Mouse (Mus musculus): Measurements from ENCODE around the gene Endog. TPM values are rescaled to one million over a fixed set of nuclear protein-coding genes. Genes with fewer than 3 reads are reported as not detected.
"Not testable (repeated sequence)": the region's sequence is repeated elsewhere in the genome, so short reads cannot be mapped to it uniquely, and the experiment has no call there.

The Endog gene
- total and polyA plus RNA-seq, 3 experiments = 90.6 to 119 (median 93.3) TPM

DNA sequence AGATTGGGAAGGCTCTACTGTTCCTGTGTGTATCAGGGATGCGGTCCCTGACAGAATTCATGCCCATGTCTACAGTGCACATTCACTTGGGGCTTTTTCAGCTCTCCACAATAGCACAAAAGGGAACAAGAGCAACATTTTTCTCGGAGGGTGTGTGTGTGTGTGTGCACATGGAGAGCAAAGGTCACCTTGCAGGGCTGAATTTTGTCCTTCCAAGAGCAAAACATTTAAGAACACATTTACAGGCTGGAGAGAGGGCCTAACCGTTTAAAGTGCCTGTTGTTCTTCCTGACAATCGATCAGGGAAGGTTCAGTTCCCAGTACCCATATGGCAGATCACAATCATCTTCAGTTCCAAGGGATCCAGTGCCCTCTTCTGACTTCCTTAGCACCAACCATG, 41.1 kb upstream of the Endog start:
- TF ChIP-seq POLR2A (IDR thresholded peaks at IDR 0.05; ENCODE audit: insufficient read depth, low read depth, low read length) = no peak
- no peak for TF ChIP-seq EP300 (IDR thresholded peaks at IDR 0.05; ENCODE audit: insufficient read depth, low read depth, low read length)
- TF ChIP-seq CTCF (IDR thresholded peaks at IDR 0.05) = no peak
- H3K4me3 ChIP-seq = no peak overlapping the region
- H3K27ac ChIP-seq = no peak overlapping the region
- H3K36me3 ChIP-seq (ENCODE audit: control insufficient read depth, insufficient read depth, low read length) = peaks cover 2% of the 10 kb centered on the region; the same call in 1 of the 2 replicates
- no peaks in the 10 kb centered on the region for H3K79me2 ChIP-seq (replicated peaks; ENCODE audit: control insufficient read depth, insufficient read depth, low read length)
- H3K4me1 ChIP-seq (ENCODE audit: control insufficient read depth, insufficient read depth, low read length) = peaks cover 4% of the 10 kb centered on the region
- intact Hi-C loops (cut with DNase I) = loop anchor here (5.0 kb wide), 1 partner anchor 157 kb away; the partner anchor contains the start of genes Dolk and Nup188
- no peaks in the 10 kb centered on the region for H3K27me3 ChIP-seq (ENCODE audit: control insufficient read depth, insufficient read depth, low read length)
- DNase-seq = no peak
- no peak overlapping the region for H3K9ac ChIP-seq (ENCODE audit: low read depth, low read length)
- 78% methylated on average over 4 of the region's 4 CpGs for WGBS

DNA sequence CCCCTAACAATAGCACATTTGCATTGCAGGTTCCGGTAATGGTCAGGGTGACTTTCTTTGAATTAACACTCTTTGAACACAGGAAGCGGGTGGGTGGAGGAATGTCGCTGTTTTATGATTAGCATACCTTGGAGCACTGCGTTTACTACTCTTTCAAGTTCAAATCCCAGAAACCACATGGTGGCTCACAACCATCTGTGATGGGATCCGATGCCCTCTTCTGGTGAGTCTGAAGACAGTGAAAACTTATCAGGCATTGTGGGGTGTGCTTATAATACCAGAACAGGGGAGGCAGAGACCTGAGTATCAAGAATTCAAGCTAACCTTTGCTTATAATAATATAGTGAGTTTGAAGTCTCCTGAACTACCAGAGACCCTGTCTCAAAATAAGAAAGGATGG, 40.1 kb upstream of the Endog start:
- not testable (repeated sequence) for H3K27ac ChIP-seq; DNase-seq; H3K9ac ChIP-seq (ENCODE audit: low read depth, low read length); H3K27me3 ChIP-seq (ENCODE audit: control insufficient read depth, insufficient read depth, low read length); H3K79me2 ChIP-seq (replicated peaks; ENCODE audit: control insufficient read depth, insufficient read depth, low read length); H3K4me1 ChIP-seq (ENCODE audit: control insufficient read depth, insufficient read depth, low read length); H3K36me3 ChIP-seq (ENCODE audit: control insufficient read depth, insufficient read depth, low read length); H3K4me3 ChIP-seq
- 0 out of 2 replicates have a peak, but pooled peaks have one; percentile 3 for TF ChIP-seq CTCF (IDR thresholded peaks at IDR 0.05)
- intact Hi-C loops (cut with DNase I) = loop anchor here (5.0 kb wide), 1 partner anchor 156 kb away; the partner anchor contains the start of genes Dolk and Nup188
- WGBS = 48% methylated on average over 5 of the region's 5 CpGs

DNA sequence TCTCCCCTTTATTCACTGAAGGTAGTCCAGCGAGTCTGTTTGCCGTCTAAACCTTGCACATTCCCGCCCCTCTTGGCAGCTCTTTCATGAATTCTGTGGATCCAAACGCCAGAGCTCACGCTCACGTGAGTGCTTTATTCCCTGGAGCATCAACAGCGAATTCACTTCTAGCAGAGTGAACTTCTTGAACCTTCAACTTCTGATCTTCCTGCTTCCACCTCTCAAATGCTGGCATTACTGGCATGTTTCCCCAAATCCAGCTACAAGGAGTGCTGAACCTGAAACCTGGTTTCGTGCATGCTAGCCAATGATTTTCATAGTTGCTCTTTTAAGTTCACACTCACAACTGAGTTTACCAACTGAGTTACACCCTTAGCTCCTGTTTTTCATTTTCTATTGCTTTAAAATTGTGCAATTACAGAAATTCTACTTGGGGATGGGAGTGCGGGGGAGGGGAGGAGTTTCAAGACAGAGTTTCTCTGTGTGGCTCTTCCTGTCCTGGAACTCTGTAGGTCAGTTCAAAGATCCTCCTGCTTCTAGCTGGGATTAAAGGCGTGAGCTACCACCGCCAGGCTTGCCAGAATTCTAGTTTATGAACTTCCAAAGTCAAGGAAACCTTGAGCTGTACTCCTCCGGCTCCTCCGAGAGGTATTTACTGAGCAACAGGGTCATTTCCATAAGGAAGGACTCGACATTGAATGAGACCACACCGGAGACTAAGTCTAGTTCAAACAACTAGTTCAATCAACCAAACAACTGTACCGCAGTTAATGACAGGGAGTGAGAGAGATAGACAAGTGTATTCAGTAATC, 38.3 kb upstream of the Endog start:
- Histone ChIP-seq H3K27ac (peak overlapping the region; percentile 91), H3K9ac (ENCODE audit: low read depth, low read length) (peak overlapping the region; percentile 60), H3K36me3 (ENCODE audit: control insufficient read depth, insufficient read depth, low read length) (peaks cover 2% of the 10 kb centered on the region; the same call in 1 of the 2 replicates), H3K79me2 (replicated peaks; ENCODE audit: control insufficient read depth, insufficient read depth, low read length) (no peaks in the 10 kb centered on the region), H3K4me3 (peak overlapping the region; percentile 96), H3K27me3 (ENCODE audit: control insufficient read depth, insufficient read depth, low read length) (no peaks in the 10 kb centered on the region), H3K4me1 (ENCODE audit: control insufficient read depth, insufficient read depth, low read length) (peaks cover 5% of the 10 kb centered on the region)
- DNase-seq = peak; percentile 57 to 61
- intact Hi-C loops (cut with DNase I) = loop anchor here (5.0 kb wide), 1 partner anchor 154 kb away; the partner anchor contains the start of genes Dolk and Nup188
- 3% methylated on average over 16 of the region's 16 CpGs for WGBS
- TF ChIP-seq EP300 (IDR thresholded peaks at IDR 0.05; ENCODE audit: insufficient read depth, low read depth, low read length) = no peak
- no peak; the same call in 1 of the 2 replicates for TF ChIP-seq POLR2A (IDR thresholded peaks at IDR 0.05; ENCODE audit: insufficient read depth, low read depth, low read length)

DNA sequence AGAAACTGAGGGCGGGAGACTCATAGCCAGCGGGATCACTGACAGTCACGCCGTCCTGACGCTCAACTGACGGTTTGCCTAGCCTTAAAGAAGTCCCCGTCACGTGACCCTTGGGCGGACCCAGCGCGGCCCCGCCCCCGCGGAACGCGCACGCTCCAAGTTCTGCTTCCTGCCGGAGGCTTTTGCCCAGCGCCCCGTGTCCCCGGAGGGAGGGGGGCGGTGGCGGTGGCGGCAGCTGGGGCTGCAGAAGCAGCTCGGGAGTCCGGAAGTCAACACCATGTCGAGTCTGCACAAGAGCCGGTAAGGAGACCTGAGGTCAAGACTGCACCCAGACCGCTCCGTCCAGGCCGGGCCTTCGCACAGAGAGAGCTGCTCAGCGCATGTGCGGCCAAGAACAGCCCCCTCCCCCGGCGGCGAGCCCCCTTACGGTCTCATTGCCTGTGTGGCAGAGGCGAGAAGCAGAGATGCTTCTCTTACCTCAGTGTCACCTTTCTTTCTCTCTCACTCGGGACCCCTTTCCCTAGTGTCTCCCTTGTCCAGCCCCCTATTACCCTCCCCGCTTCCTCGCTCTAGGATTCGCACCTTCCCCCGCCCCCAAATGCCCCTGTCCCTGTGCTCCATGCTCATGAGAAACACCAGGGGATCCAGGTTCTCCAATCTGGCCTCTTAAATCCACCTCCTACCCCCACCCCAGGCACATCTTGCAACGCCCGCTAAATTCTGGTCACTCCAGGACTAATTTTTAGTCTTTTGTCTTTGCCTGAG, 37.5 kb upstream of the Endog start, which contains the start of gene Tbc1d13:
Gene Tbc1d13 (plus strand): TSS at position 134 of the 765 bp plus-strand sequence.
- Histone ChIP-seq H3K79me2 (replicated peaks; ENCODE audit: control insufficient read depth, insufficient read depth, low read length) (no peaks in the 10 kb centered on the region), H3K27me3 (ENCODE audit: control insufficient read depth, insufficient read depth, low read length) (no peaks in the 10 kb centered on the region), H3K9ac (ENCODE audit: low read depth, low read length) (peak within 1 kb of the TSS; percentile 61), H3K4me1 (ENCODE audit: control insufficient read depth, insufficient read depth, low read length) (peaks cover 5% of the 10 kb centered on the region), H3K4me3 (peak within 1 kb of the TSS; percentile 96), H3K27ac (peak within 1 kb of the TSS; percentile 91), H3K36me3 (ENCODE audit: control insufficient read depth, insufficient read depth, low read length) (peaks cover 2% of the 10 kb centered on the region; the same call in 1 of the 2 replicates)
- TF ChIP-seq CTCF (IDR thresholded peaks at IDR 0.05) (no peak), EP300 (IDR thresholded peaks at IDR 0.05; ENCODE audit: insufficient read depth, low read depth, low read length) (peak; percentile 76), POLR2A (IDR thresholded peaks at IDR 0.05; ENCODE audit: insufficient read depth, low read depth, low read length) (peak; percentile 100)
- under 1% methylated on average over 45 of the region's 46 CpGs for WGBS
- intact Hi-C loops (cut with DNase I) = loop anchor here (5.0 kb wide), 1 partner anchor 154 kb away; the partner anchor contains the start of genes Dolk and Nup188
- DNase-seq = peak; percentile 99

DNA sequence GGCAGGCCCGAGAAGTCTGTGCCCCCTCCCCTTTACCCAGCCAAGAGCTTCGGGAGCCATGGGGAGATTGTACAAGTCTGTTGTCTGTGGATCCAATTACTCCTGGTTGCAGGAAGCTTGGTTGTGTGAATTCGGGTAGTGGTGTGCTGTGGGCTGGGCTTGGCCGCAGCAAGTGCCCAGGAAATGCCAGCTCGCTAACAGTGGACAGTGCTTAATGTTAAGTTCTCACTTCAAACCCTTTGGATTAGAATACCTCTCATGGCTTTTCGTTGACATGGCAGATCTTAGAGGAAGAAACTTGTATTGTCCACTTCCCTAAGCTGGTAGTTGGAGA, 36.9 kb upstream of the Endog start:
- TF ChIP-seq EP300 (IDR thresholded peaks at IDR 0.05; ENCODE audit: insufficient read depth, low read depth, low read length) (no peak), CTCF (IDR thresholded peaks at IDR 0.05) (no peak), POLR2A (IDR thresholded peaks at IDR 0.05; ENCODE audit: insufficient read depth, low read depth, low read length) (no peak)
- Histone ChIP-seq H3K9ac (ENCODE audit: low read depth, low read length) (peak overlapping the region; percentile 61), H3K36me3 (ENCODE audit: control insufficient read depth, insufficient read depth, low read length) (peaks cover 2% of the 10 kb centered on the region; the same call in 1 of the 2 replicates), H3K4me3 (peak overlapping the region; percentile 96), H3K4me1 (ENCODE audit: control insufficient read depth, insufficient read depth, low read length) (peaks cover 5% of the 10 kb centered on the region), H3K27me3 (ENCODE audit: control insufficient read depth, insufficient read depth, low read length) (no peaks in the 10 kb centered on the region), H3K79me2 (replicated peaks; ENCODE audit: control insufficient read depth, insufficient read depth, low read length) (no peaks in the 10 kb centered on the region), H3K27ac (peak overlapping the region; percentile 91)
- WGBS = 4% methylated on average over 6 of the region's 6 CpGs
- intact Hi-C loops (cut with DNase I) = loop anchor here (5.0 kb wide), 1 partner anchor 153 kb away; the partner anchor contains the start of genes Dolk and Nup188
- DNase-seq = peak; percentile 29 to 31
